Mouse (Mus musculus) urinary bladder, postnatal 10 days (tissue): ENCODE measurements around the gene Gm15517.
"Not testable (repeated sequence)": the region's sequence is repeated elsewhere in the genome, so short reads cannot be mapped to it uniquely, and the experiment has no call there.

ENCODE experiments used
- DNase-seq: peaks from one replicate; pipeline ENCODE4 v3.0.0; 2022; ENCODE audit warnings: low spot score

Gm15517 gene

DNA sequence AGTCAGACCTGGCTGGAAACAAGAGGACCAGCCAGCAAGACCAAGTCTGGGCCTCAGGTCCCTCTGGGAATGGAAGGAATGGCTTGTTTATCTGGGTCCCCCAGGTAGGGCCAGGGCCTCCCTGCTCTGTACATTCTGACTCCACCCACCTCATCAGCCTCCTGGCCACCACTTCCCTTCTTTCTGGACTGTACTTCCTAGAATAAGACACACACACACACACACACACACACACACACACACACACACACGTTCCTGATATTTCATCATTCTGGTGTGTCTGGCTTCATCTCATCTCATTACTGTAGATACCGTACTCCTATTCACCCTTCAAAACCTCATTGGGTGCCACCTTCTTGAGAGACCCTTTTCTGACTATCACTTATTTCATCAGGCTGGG, 8.2 kb downstream of the Gm15517 start:
- no peak for DNase-seq

DNA sequence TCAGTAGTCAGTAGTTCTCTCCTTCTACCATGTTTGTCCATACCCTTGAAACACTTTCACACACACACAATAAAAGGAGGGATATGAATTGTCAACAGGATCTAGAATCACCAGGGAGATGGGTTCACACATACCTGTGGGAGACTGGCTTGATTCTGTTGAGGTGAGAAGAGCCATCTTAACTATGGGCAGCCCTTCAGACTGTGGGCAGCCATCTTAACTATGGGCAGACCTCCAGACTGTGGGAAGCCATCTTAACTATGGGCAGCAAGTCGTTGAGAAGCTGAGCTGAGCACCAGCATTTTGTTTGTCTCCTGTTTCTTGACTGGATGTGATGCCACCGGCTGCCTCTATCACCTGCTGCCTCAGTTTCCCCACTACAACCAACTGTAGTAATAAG, 10.1 kb downstream of the Gm15517 start:
- no peak for DNase-seq

DNA sequence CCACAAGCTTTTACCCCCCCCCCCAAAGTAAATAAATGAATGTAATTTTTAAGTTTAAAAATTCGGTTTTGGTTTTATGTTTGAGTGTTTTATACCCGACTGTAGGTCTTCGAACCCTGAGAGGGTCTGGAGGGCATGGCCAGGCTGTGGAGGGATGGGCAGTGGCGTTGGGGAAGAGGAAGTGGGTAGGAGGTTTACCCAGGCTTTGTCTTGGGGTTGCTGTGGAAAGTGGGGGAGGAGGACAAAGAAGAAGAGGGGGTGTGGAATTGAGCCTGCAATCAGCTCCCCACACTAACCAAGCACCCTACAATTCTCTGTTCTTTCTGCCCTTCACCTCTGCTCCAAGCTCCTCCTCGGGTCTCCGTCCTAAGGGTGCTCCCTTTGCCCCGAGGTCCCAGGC, 11.3 kb downstream of the Gm15517 start:
- no peak for DNase-seq

DNA sequence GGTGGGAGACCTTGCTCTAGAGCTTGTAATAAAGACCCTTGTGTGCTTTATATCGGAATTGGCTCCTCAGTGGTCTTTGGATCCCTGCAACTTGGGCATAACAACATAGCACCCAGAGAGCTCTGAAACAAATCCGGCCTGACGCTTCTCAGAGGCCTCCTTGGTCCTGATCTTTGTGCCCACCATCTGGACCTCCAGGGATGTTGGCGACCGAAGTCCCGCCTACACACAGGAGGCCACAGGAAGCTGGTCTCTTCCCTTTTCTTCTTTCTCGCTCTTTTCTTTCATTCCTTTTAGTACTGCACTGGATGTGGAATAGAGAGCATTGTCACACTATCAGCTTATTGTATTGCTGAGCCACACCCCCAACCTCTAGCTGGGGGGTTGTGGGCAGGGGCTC, 12.2 kb downstream of the Gm15517 start:
- no peak for DNase-seq

DNA sequence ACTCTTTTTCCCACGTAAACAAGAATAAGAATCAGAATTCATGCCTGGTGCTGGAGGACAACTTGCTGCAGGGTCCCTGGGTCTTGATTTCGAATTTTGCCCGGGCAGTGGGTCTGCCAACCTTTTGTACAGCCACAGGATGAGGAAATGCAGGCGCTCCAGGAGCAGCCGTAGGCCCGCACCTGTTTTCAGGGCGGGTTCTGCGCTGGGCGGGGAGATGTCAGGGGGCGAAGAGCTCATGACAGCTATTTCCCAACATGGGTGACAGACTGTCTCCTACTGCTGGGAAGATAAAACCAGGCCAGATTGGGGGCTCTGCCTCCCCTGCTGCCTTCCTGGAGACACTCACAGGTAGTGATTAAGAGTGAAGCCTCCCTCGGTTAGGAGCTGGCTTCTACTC, 12.8 kb downstream of the Gm15517 start:
- no peak for DNase-seq

DNA sequence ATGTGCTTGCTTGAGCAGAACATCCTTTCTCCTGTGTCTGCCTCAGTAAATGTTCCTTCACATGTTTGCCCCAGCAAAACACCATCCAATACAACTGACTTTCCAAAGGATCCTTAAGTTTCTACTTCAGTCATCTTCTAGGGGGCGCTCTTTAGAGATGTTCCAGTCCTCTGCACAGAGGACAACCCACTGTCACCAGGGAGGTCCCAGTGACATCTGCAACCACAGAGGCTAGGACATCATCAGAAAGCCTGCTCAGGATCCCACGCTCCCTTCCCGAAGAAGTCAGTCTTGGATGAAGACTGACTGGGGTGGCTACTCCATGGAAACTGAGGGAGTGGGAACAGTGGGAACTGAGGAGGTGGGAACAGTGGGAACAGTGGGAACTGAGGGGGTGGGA, 14.3 kb downstream of the Gm15517 start:
- DNase-seq = no peak

DNA sequence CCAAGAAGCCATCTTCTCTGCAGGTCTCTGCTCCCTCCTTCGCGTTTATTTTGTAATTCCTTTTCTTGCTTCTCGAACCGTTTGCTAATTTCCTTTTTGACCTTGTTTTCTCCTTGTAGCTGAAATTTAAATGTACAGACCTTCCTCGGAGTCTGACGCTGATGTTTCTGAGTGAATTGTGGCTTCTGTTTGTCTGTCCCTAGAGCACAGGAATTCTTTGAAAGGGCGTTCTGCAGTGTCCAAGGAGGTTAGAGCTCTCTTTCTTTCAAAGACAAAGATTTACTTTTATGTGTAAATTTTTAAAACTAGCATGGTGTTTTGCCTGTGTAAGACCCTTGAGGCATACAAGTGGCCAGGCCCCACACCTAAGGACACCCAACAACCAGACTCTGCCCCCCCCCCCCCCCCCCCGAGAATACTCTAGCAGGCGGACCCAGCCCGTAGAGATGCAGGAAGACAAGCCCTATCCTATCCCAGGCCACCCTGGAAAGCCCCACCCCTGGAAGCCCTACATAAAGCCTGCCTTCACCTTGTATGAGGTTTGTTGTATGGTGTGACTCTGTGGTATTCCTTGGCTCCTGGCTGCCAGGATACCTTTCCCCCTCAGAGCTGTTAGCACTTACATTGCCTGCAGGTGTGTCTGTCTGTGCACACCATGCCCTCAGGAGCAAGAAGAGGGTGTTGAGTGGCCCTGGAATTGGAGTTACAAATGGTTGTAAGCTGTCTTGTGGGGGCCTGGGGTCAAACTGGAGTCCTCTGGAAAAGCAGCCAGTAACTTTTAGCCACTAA, 15.4 kb downstream of the Gm15517 start:
- no peak for DNase-seq

DNA sequence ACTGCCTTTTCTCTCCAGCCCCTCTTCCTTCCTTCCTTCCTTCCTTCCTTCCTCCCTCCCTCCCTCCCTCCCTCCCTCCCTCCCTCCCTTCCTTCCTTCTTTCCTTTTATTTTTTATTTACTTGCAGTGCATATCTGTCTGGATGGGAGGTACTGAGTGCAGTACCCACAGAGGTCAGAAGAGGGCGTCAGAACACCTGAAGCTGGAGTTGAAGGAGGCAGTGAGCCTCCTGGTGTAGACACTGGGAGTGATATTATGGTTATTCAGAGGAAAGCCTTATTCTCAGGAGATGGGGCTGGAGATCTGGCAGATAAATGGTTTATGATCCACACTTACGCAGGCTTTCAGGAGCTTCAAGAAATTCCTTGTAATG, 16.0 kb downstream of the Gm15517 start:
- no peak for DNase-seq

DNA sequence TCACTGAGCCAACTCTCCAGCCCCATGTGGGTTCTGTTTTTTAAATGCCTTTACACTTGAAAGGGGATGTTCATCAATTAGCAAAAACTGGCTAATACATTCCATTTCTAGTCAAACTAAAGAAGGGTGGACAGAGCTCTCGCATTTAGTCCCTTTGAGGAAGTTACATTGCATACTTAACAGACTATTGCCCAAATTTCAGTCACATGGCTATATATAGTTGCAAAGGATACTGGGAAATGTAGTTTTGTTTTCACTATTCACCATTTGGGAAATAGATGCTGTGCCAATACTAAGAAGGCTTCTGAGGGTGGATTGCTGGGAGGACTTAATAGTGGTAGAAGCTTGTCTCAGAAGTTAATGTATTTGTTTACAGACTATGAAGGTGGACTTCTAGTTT, 19.7 kb downstream of the Gm15517 start:
- DNase-seq = no peak

DNA sequence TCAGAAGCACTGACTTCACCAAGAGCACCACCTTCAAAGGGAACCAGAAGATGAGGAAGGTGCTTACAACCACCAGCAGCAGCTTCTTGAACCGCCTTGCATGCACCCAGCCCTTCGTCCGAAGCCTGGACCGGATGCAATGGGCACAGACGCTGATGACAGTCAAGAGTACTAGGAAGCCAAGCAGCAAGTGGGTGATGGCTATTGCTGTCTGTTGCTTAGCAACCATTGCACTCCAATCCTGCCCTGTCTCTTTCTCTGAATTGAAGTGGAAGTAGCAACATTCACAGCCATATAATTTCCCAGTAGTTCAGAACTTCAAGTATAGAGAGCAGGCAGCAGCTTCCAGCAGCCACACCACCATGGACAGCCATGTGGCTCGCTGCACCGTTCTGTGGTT, 20.3 kb downstream of the Gm15517 start:
- no peak for DNase-seq

DNA sequence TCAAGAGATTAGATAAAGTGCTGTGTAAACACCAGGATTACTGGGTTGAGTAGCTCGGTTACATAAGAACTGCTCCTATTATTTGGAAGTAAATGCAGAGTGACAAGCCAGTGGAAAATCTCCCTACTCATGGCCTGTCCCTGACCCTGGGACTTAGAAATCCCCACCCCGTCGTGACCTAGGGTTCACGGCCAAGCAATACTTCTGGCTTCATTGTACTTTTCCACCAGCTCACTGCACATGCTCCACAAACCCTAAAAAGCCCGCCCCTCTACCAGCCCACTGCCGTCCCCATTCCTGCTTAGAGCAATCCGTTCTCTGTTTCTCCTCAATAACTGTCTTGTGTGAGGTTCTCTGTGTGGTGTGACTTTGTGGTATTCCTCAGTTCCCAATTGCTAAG, 26.5 kb downstream of the Gm15517 start:
- no peak for DNase-seq

DNA sequence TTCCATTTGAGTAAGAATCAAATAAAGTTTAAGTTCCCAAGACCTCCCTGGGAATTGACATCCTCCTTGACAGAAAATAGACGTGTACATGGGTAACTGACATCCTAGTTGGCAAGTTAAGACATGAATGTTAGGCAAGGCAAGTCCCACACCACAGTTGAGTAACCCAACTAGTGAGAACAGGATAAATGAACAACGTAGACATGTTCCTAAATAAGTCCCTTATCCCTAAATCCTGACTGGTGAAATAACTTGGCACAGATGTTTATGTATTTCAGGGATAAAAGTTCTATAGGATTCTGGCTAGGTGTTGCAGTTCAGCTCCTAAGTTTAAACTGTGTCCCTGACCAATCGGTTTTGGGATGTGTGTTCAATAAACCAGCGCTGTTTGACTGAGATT, 29.7 kb downstream of the Gm15517 start:
- DNase-seq = no peak

DNA sequence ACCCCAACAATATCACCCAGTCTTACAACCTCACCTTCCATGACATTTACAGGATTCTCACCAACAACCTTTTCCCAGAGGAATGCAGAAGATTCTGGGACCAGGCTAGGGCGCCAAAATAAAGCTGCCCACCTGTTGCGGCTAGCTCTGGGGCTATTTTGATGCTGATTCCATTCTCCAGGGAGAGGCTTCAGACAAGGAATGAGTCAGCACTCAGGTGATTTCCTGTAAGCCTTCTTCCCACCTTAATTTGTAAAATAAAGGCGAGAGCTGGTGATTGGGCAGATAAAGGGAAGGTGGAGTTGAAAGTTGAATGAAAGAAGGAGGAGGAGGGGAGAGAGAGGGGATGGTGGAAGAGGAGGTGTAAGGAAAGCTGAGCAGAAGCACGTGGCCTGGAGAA, 30.2 kb downstream of the Gm15517 start:
- DNase-seq = no peak

DNA sequence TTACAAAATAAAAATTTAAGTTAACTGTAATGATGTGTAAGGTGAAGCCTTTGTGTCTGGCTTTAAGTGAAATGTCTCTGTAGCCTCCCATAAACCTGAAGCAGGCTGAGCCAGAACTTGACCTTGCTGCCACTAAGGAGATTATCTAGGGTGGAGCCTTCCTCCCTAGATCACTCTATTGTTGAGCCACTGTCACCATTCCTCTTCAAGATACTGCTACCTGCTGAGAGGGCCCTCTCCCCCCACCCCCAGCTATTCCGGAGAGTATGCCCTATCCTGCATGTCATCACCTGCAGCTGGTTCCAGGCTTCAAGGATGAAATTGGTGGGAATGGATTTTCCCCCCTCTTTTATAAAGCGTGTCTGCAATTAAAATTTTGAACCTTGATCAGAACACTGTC, 36.3 kb downstream of the Gm15517 start:
- DNase-seq = not testable (repeated sequence)

DNA sequence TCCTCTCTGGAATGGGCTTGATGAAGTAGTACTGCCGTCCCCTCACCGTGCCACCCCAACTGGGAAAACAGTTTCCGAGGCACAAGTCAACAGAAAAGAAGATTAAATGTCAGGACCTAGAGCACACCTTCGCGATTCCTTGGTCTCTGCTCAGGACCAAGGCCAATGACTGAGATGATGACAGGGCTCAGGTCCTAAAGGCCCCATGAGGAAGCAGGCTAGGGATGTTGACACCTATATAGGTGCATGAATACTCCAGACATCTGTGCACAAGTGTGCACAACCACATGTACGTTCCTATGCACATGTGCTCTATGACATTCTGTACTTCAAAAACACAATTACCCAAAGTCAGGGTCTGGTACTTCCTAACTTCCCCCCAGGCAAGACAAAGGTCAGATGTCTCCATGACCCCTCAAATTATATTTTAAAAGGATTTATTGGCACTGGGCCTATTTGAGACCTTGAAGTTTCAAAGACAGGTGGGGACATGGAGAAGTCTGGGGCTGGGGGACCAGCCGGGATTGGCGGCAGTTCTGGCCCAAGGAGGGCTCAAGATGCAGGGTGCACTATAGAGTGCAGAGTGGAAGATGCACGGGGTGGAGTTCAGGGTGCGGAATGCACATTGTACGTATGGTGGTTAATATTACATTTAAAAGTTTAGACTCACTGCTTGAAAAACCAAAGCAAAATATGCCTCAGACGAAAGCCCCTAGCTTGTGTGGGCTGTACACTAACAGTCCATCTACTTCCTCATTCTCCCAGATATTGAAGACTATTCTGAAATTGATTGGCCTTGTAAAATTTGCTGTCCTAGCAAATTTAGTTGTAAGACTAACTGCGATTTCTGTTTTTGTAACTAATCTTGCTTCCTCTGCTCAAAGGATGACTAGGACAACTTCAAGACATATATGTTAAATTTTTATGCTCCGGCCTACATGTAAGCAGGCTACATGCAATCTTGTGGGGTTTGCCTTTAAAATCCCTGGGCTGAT, 42.4 kb downstream of the Gm15517 start:
- no peak for DNase-seq

DNA sequence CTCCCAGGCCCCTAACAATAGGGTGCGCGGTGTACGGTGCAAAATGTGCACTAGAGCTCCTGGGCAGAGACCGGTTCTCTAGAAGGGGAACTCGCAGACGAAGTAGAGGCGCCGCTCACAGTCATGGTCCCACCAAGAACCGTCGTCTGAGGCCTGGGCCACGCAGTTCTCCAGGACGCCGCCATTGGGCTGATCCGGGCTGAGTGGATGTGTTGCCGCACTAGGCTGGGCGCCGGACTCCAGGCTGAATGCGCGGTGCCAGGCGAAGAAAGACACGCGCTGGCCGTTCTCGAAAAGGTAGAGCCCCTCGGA, 43.2 kb downstream of the Gm15517 start:
- no peak for DNase-seq

DNA sequence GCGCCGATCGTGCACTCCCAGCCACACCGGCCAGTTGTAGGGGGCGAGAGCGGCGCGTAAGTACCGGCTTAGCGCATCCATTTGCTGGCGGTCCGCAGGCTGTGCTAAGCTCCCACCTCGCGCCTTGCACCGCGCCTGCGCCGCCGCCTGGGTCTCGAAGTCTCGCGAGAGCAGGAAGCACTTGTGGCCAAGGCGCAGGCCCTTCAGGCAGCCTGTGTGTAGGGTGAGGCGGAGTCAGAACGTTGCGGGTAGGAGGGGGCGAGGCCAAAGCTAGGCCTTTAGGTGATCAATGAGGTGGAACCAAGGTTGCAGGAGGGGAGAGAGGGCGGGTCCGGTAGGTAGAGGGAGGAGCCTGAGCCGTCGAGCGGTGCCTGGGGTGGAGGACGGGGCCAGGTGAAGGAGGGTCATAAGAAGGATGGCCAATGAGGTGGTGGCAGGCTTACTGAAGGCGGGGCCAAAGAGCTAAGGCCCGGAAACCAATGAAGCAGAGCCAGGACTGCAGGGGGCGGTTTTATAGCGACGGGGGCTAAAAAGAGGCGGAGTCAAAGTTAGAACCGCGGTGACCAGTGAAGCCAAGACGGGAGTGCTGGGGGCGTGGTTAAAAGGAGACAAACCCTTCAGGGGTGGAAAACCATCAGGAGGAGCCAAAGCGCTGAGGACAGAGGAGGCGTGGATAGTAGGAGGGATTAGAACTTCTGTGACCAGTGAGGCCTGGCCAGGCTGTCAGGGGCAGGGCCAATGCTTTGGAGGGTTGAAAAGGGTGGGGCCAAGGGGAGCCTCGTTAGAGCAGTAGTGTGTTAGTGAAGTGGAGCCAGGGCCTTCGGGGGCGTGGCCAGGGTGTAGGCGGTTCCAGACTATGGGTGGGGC, 43.8 kb downstream of the Gm15517 start:
- DNase-seq = peak; percentile 83

DNA sequence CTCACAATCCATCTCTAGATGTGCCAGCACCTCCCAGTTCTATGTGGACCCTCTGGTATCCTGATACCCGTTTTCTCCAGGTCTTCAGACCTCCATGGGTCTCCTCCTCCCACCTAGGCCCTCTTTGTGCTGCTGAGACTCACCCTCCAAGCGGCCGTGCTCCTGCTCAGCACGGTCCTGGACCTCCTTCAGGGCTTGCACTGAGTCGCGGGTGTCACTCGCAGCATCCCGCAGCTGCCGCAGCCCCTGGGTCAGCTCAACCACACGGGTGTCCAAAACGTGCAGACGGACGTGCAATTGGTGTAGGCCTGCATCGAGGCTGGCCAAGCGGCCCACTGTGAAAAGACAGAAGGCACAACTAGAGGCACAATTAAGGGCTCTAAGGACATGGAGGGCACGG, 44.4 kb downstream of the Gm15517 start:
- DNase-seq = no peak

DNA sequence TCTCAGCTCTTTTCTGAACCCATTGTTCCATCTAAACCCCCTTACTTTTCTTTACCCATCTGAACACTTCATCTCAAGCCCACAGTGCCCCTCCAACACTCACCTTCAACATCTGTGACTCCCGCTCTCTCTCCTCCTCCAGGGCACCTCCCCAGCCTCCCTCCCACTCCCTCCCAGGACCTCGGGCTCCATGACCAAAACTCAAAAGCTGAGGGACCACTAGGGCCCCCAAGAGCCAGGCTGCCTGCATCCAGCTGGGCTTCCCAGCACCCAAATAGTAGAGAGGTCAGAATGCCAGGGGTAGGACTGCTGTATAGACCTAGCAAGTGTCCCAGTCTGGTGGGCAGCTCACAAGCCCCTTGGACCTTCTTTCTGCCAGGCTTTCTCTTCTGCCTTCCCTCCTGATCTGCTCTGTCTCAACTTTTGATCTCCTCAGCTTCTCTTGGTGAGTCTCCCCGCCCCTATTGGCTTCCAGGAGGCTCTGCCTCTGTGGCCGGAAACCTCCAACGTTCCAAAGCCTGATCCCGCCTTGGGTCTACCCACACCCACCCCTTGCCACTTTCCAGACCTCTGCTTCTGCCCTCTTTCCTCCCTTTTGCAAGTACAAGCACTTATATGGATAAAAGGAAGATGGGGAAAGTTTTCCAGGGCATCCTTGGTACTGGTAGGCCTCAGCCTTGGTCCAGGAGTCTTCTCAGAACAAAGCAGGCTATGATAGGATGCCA, 45.4 kb downstream of the Gm15517 start, which contains the start of gene Clec11a:
Clec11a (minus strand) TSS at position 387 of the 725 bp plus-strand sequence.
- no peak for DNase-seq

DNA sequence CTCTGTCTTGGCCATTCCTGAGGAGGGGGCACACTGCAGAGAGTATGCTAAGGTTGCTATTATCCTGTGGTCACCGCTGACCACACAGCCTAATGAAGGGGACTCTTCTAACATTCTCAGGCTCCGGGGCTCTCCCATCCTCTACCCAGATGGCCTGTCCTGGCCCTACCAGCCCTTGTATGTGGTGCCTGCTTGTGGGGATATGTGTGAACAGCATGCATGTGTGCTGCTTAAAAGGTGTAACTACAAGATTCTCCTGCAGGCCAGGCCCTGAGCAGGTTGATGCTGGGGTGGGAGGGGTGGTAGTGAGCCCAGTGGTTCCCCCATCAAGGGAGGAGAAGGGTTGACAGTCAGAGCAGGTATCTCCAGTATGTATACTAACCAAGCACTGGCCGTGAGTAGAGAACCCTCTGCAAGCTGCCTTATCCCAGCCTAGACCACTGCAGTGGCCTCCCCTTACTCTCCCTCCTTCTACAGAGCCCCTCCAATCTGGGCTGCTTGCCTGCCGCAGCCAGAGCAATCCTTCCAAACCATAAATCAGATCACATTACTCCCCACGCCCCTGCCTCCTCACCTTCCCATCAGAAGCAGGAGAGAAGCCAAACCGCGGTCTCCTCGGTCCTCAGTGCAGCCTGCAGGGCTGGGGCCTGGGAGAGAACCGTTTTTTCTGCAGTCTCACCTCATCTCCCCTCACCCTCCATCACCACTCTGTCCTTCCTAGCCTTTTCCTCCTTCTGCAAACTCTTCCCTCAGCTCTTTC, 46.2 kb downstream of the Gm15517 start:
- no peak for DNase-seq
